Mouse (Mus musculus): Measurements from ENCODE around the gene Smg9. TPM values are rescaled to one million over a fixed set of nuclear protein-coding genes. Genes with fewer than 3 reads are reported as not detected.

Smg9 gene
- polyA plus RNA-seq (2012; ENCODE audit: insufficient read depth, insufficient read length, low replicate concordance, missing spikeins) = not detected in 2 replicates

DNA sequence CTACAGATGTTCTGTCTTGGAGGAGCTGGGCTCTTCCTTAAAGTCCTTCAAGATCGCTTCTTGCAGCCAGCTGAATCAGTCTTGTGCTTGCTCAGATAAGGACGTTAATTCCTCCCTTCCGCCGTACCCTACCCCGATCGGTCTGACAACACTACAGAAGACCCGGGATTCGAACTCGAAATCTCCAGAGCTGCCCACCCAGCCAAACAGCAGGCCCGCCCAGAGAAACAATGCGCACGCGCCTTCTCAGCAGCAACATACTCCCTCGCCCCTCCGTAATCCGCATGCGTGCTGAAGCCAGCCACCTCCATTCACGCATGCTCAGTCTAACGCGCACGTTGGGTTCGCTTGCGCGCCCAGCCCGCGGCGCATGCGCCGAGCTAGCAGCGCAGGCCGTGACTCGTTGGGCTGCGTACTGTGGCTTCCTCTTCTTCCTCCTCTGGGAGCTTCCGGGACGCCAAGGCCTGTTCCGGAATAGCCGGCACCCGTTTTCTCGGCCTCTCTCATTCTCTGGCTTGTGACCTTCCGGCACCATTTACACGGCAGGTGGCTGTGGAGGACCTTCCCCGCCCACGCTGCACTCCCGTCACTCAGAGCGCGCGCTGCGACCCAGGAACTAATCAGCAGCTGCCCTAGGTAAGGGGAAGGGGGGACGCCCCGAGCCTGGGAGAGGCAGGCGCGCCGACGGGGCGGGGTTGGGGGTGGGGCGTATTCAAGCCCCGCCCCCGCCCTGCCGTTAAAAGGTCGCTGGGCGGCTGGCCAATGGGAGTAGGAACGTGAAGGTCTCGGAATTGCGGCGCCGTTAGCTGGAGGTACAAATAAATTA, at the start of gene Smg9:
TSS of gene Smg9 (plus strand) at position 364 of the 826 bp plus-strand sequence.
- Histone ChIP-seq H3K4me3 (ENCODE audit: insufficient read depth, low read depth, low read length) (peak within 1 kb of the TSS; percentile 88), H3K4me1 (ENCODE audit: control insufficient read depth, insufficient read depth, low read length) (peaks cover 15% of the 10 kb centered on the region), H3K27ac (ENCODE audit: insufficient read depth, low read depth, low read length) (peak within 1 kb of the TSS; percentile 97)
- TF ChIP-seq CTCF (IDR thresholded peaks at IDR 0.05; ENCODE audit: insufficient read depth, low read depth, low read length) (no peak), POLR2A (IDR thresholded peaks at IDR 0.05; ENCODE audit: insufficient read depth, low read depth, low read length) (peak; percentile 68)
- WGBS = 2% methylated on average over 66 of the region's 66 CpGs

DNA sequence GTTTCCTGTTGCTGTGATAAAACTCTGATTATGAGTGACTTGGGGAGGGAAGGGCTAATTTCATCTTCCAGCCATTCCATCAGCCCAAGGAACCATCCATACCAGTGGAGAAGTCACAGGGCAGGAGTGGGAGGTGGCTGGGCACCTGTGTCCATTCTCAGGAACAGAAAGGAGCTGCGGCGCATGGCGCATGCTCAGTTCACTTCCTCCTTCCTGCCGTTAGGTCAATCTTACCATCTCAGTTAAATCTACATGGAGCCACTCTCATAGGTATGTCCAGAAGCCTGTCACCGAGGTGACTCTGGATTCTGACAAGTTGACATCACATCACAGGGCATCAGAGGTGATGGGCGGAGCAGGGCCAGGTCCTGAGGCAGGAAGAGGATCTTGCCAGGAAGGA, 43.8 kb upstream of the Smg9 start:
- TF ChIP-seq CTCF (IDR thresholded peaks at IDR 0.05; ENCODE audit: insufficient read depth, low read depth, low read length) (no peak), POLR2A (IDR thresholded peaks at IDR 0.05; ENCODE audit: insufficient read depth, low read depth, low read length) (no peak)
- no peak overlapping the region for H3K4me3 ChIP-seq (ENCODE audit: insufficient read depth, low read depth, low read length)
- 85% methylated on average over 6 of the region's 6 CpGs for WGBS
- H3K27ac ChIP-seq (ENCODE audit: insufficient read depth, low read depth, low read length) = no peak overlapping the region
- H3K4me1 ChIP-seq (ENCODE audit: control insufficient read depth, insufficient read depth, low read length) = no peaks in the 10 kb centered on the region

- Histone ChIP-seq H3K27ac (ENCODE audit: insufficient read depth, low read depth, low read length) (no peak overlapping the region), H3K4me1 (ENCODE audit: control insufficient read depth, insufficient read depth, low read length) (no peaks in the 10 kb centered on the region), H3K4me3 (ENCODE audit: insufficient read depth, low read depth, low read length) (no peak overlapping the region)
- TF ChIP-seq POLR2A (IDR thresholded peaks at IDR 0.05; ENCODE audit: insufficient read depth, low read depth, low read length) (no peak), CTCF (IDR thresholded peaks at IDR 0.05; ENCODE audit: insufficient read depth, low read depth, low read length) (no peak)
- 83% methylated on average over 10 of the region's 10 CpGs for WGBS
Measured at GRCm38 (mm10) chr7:24356081-24356480, 43.3 kb upstream of the Smg9 start.

DNA sequence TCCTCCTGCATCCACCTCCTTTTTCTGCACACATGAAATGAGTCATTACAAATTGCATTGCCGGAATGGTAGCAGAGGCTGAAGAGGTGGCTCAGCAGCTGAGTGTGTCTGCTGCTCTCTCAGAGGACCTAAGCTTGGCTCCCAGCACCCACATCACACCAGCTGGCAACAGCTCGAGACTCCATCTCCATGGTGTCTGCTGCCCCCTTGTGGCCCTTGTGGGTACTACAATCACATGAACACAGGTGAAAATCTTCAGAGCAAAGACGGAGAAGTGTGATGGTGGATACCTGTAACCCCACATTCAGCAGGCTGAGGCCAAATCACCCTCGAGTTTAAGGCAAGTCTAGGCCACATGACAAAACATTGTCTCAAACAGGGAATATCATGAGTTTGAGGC, 41.5 kb upstream of the Smg9 start:
- H3K4me1 ChIP-seq (ENCODE audit: control insufficient read depth, insufficient read depth, low read length) = no peaks in the 10 kb centered on the region
- no peak for TF ChIP-seq CTCF (IDR thresholded peaks at IDR 0.05; ENCODE audit: insufficient read depth, low read depth, low read length)
- no peak for TF ChIP-seq POLR2A (IDR thresholded peaks at IDR 0.05; ENCODE audit: insufficient read depth, low read depth, low read length)
- no peak overlapping the region for H3K4me3 ChIP-seq (ENCODE audit: insufficient read depth, low read depth, low read length)
- 44% methylated on average over 4 of the region's 4 CpGs for WGBS
- H3K27ac ChIP-seq (ENCODE audit: insufficient read depth, low read depth, low read length) = no peak overlapping the region

GRCm38 (mm10) chr7:24359269-24359668, 40.1 kb upstream of the Smg9 start:
- no peak overlapping the region for H3K4me3 ChIP-seq (ENCODE audit: insufficient read depth, low read depth, low read length)
- no peak overlapping the region for H3K27ac ChIP-seq (ENCODE audit: insufficient read depth, low read depth, low read length)
- no peaks in the 10 kb centered on the region for H3K4me1 ChIP-seq (ENCODE audit: control insufficient read depth, insufficient read depth, low read length)
- WGBS = 38% methylated on average over 9 of the region's 9 CpGs
- TF ChIP-seq POLR2A (IDR thresholded peaks at IDR 0.05; ENCODE audit: insufficient read depth, low read depth, low read length) = no peak
- TF ChIP-seq CTCF (IDR thresholded peaks at IDR 0.05; ENCODE audit: insufficient read depth, low read depth, low read length) = no peak

DNA sequence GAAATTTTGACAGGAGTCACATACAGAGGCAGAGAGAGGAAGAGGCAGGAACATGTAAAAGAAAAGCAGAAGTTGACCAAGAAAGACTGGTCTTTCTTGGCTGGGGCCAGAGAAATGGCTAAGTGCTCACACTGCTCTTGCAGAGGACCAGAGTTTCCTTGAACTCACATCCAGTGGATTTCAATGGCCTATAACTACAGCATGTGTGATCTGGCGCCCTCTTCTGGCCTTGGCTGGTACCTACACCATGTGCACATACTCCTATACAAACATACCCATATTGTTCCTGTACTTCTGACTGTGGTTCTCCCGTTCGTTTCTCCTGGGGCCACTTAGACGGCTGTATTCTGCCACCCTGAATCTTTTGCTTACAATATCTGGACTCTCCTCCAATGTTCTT, 38.4 kb upstream of the Smg9 start:
- TF ChIP-seq POLR2A (IDR thresholded peaks at IDR 0.05; ENCODE audit: insufficient read depth, low read depth, low read length) (no peak), CTCF (IDR thresholded peaks at IDR 0.05; ENCODE audit: insufficient read depth, low read depth, low read length) (no peak)
- Histone ChIP-seq H3K27ac (ENCODE audit: insufficient read depth, low read depth, low read length) (no peak overlapping the region), H3K4me1 (ENCODE audit: control insufficient read depth, insufficient read depth, low read length) (peaks cover 9% of the 10 kb centered on the region), H3K4me3 (ENCODE audit: insufficient read depth, low read depth, low read length) (no peak overlapping the region)
- 73% methylated on average over 4 of the region's 4 CpGs for WGBS

DNA sequence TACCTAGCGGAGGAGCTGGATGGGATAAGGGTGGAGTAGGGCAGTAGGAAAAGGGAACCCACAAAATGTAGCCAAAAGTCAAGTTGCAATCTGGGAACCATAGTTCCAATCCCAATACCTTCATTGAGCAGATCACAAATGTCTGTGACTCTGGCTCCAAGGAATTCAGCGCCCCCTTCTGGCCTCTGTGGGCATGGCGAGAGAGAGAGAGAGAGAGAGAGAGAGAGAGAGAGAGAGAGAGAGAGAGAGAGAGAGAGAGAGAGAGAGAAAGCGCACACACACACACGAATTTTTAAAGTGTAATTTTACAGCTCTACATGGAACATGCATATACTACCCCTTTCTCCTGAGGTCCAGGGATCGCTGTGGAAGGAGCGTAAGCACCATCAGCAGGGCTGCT, 36.2 kb upstream of the Smg9 start:
- WGBS = 23% methylated on average over 7 of the region's 7 CpGs
- H3K4me1 ChIP-seq (ENCODE audit: control insufficient read depth, insufficient read depth, low read length) = peaks cover 17% of the 10 kb centered on the region
- TF ChIP-seq POLR2A (IDR thresholded peaks at IDR 0.05; ENCODE audit: insufficient read depth, low read depth, low read length) (no peak), CTCF (IDR thresholded peaks at IDR 0.05; ENCODE audit: insufficient read depth, low read depth, low read length) (no peak)
- no peak overlapping the region for H3K4me3 ChIP-seq (ENCODE audit: insufficient read depth, low read depth, low read length)
- H3K27ac ChIP-seq (ENCODE audit: insufficient read depth, low read depth, low read length) = no peak overlapping the region

GRCm38 (mm10) chr7:24364827-24365226, 34.6 kb upstream of the Smg9 start:
- H3K4me3 ChIP-seq (ENCODE audit: insufficient read depth, low read depth, low read length) = no peak overlapping the region

GRCm38 (mm10) chr7:24365258-24366014, 34.0 kb upstream of the Smg9 start:
- Histone ChIP-seq H3K4me3 (ENCODE audit: insufficient read depth, low read depth, low read length) (no peak overlapping the region), H3K27ac (ENCODE audit: insufficient read depth, low read depth, low read length) (no peak overlapping the region), H3K4me1 (ENCODE audit: control insufficient read depth, insufficient read depth, low read length) (peaks cover 17% of the 10 kb centered on the region)
- WGBS = 58% methylated on average over 5 of the region's 5 CpGs
- TF ChIP-seq CTCF (IDR thresholded peaks at IDR 0.05; ENCODE audit: insufficient read depth, low read depth, low read length) (no peak), POLR2A (IDR thresholded peaks at IDR 0.05; ENCODE audit: insufficient read depth, low read depth, low read length) (no peak)

More at GRCm38 (mm10) chr7:24364827-24365226, 34.6 kb upstream of the Smg9 start:
- Histone ChIP-seq H3K4me1 (ENCODE audit: control insufficient read depth, insufficient read depth, low read length) (peaks cover 17% of the 10 kb centered on the region), H3K27ac (ENCODE audit: insufficient read depth, low read depth, low read length) (no peak overlapping the region)
- TF ChIP-seq CTCF (IDR thresholded peaks at IDR 0.05; ENCODE audit: insufficient read depth, low read depth, low read length) (peak; percentile 84), POLR2A (IDR thresholded peaks at IDR 0.05; ENCODE audit: insufficient read depth, low read depth, low read length) (no peak)
- WGBS = 16% methylated on average over 10 of the region's 10 CpGs

Measured in olfactory bulb, adult 2 months (tissue).